Mouse (Mus musculus): Measurements from ENCODE around the gene Usp11. TPM values are rescaled to one million over a fixed set of nuclear protein-coding genes. Genes with fewer than 3 reads are reported as not detected.

Usp11 gene
- 21.9 and 23.3 TPM in 2 replicates for polyA plus RNA-seq (2015; fragmentation: Nextera tagmentation; extraction: Ambion mirVana)

GRCm38 (mm10) chrX:20703741-20704290, at the start of gene Usp11:
Usp11 (plus strand) TSS chrX:20703906.

GRCm38 (mm10) chrX:20658026-20658652, 45.6 kb upstream of the Usp11 start, which contains the start of gene Uba1:
Uba1 (plus strand) TSS chrX:20658326.

GRCm38 (mm10) chrX:20687519-20688067, 16.1 kb upstream of the Usp11 start, which contains the start of gene Cdk16:
Cdk16 (plus strand) TSS chrX:20687954.

Other genes starting within 250 kb of the Usp11 start
- gene Rgn, start 154.1 kb upstream of the Usp11 start, polyA plus RNA-seq (2015; fragmentation: Nextera tagmentation; extraction: Ambion mirVana): 14.7 and 15.5 TPM in 2 replicates
- gene Rbm10, start 86.4 kb upstream of the Usp11 start, polyA plus RNA-seq (2015; fragmentation: Nextera tagmentation; extraction: Ambion mirVana): 19.3 and 25.6 TPM in 2 replicates
- 642 and 1,017 TPM in 2 replicates for gene Ndufb11, start 86.3 kb upstream of the Usp11 start, polyA plus RNA-seq (2015; fragmentation: Nextera tagmentation; extraction: Ambion mirVana)
- 99.3 and 125 TPM in 2 replicates for gene Uba1, start 45.6 kb upstream of the Usp11 start, polyA plus RNA-seq (2015; fragmentation: Nextera tagmentation; extraction: Ambion mirVana)
- 79.5 and 107 TPM in 2 replicates for gene Cdk16, start 16.0 kb upstream of the Usp11 start, polyA plus RNA-seq (2015; fragmentation: Nextera tagmentation; extraction: Ambion mirVana)
- gene Araf, start 93.9 kb downstream of the Usp11 start, polyA plus RNA-seq (2015; fragmentation: Nextera tagmentation; extraction: Ambion mirVana): 100 and 134 TPM in 2 replicates
- 51.9 and 61.8 TPM in 2 replicates for gene Timp1, start 166.3 kb downstream of the Usp11 start, polyA plus RNA-seq (2015; fragmentation: Nextera tagmentation; extraction: Ambion mirVana)
- 10.5 and 32.6 TPM in 2 replicates for gene Syn1, start 217.1 kb downstream of the Usp11 start, polyA plus RNA-seq (2015; fragmentation: Nextera tagmentation; extraction: Ambion mirVana)
- gene Cfp, start 227.6 kb downstream of the Usp11 start, polyA plus RNA-seq (2015; fragmentation: Nextera tagmentation; extraction: Ambion mirVana): 18.0 and 19.7 TPM in 2 replicates
- gene Elk1, start 246.7 kb downstream of the Usp11 start, polyA plus RNA-seq (2015; fragmentation: Nextera tagmentation; extraction: Ambion mirVana): 8.5 and 9.2 TPM in 2 replicates